Mouse (Mus musculus): ENCODE data around the gene Actb. TPM values are rescaled to one million over a fixed set of nuclear protein-coding genes. Genes with fewer than 3 reads are reported as not detected.
A peak's percentile ranks its signal among the peaks of the same experiment; 100 is the strongest.

Gene Actb
- polyA plus RNA-seq, 1 experiment from 2014 or later: 22,808 TPM

- no peaks in the 10 kb centered on the region for H3K9me3 ChIP-seq (ENCODE audit: control insufficient read depth)
- H3K4me1 ChIP-seq (replicated peaks; ENCODE audit: control insufficient read depth, insufficient read depth, low read length): peaks cover 20% of the 10 kb centered on the region
- H3K4me2 ChIP-seq (replicated peaks; ENCODE audit: low read depth): no peak overlapping the region
- H3K27ac ChIP-seq (ENCODE audit: low read depth, low read length): peak overlapping the region; percentile 94
- 0 out of 2 replicates have a peak, but pooled peaks have one; percentile 13 for TF ChIP-seq CTCF (IDR thresholded peaks at IDR 0.05; ENCODE audit: low read depth)
- H3K27me3 ChIP-seq (replicated peaks; ENCODE audit: control insufficient read depth, insufficient read depth, low read length): no peaks in the 10 kb centered on the region
- H3K9ac ChIP-seq (ENCODE audit: low read depth, low read length): no peak overlapping the region
- peak; percentile 77 for ATAC-seq
- 46% methylated on average over 12 of the region's 12 CpGs for WGBS
- H3K36me3 ChIP-seq (ENCODE audit: control insufficient read depth, insufficient read depth): no peaks in the 10 kb centered on the region
- no peak overlapping the region for H3K4me3 ChIP-seq (ENCODE audit: low read depth, low read length)
Observed at GRCm38 (mm10) chr5:142924336-142924959, 17.9 kb upstream of the Actb start.

GRCm38 (mm10) chr5:142923781-142924180 lies 17.2 kb upstream of the Actb start:
- TF ChIP-seq CTCF (IDR thresholded peaks at IDR 0.05; ENCODE audit: low read depth): no peak
- no peak overlapping the region for H3K4me3 ChIP-seq (ENCODE audit: low read depth, low read length)
- H3K9ac ChIP-seq (ENCODE audit: low read depth, low read length): no peak overlapping the region
- no peak overlapping the region for H3K4me2 ChIP-seq (replicated peaks; ENCODE audit: low read depth)
- no peak for ATAC-seq
- WGBS: 46% methylated on average over 3 of the region's 3 CpGs
- H3K27me3 ChIP-seq (replicated peaks; ENCODE audit: control insufficient read depth, insufficient read depth, low read length): no peaks in the 10 kb centered on the region
- no peaks in the 10 kb centered on the region for H3K9me3 ChIP-seq (ENCODE audit: control insufficient read depth)
- peak overlapping the region; percentile 94 for H3K27ac ChIP-seq (ENCODE audit: low read depth, low read length)
- H3K4me1 ChIP-seq (replicated peaks; ENCODE audit: control insufficient read depth, insufficient read depth, low read length): peaks cover 18% of the 10 kb centered on the region
- H3K36me3 ChIP-seq (ENCODE audit: control insufficient read depth, insufficient read depth): no peaks in the 10 kb centered on the region

DNA sequence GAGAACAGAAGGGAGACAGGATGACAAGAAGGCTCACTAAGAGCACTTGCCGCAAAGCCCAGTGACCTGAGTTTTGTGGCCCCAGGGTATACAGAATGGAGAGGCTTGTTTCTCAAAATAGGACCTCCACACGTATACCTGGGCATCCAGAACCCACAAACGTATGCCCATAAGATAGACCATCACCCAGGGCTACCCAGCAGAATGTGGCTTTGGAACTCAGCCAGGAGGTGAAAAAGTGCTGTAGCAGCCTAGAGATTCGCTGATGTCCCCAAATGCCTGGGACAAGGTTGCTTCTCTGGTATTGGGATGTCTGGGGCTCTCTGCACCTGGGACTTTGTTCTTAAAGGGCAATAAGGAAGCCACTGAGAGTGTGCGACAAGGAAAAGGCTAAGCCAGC lies 15.7 kb upstream of the Actb start:
- H3K36me3 ChIP-seq (ENCODE audit: control insufficient read depth, insufficient read depth): no peaks in the 10 kb centered on the region
- 38% methylated on average over 5 of the region's 5 CpGs for WGBS
- no peak overlapping the region for H3K9ac ChIP-seq (ENCODE audit: low read depth, low read length)
- TF ChIP-seq CTCF (IDR thresholded peaks at IDR 0.05; ENCODE audit: low read depth): no peak
- H3K4me3 ChIP-seq (ENCODE audit: low read depth, low read length): no peak overlapping the region
- no peaks in the 10 kb centered on the region for H3K27me3 ChIP-seq (replicated peaks; ENCODE audit: control insufficient read depth, insufficient read depth, low read length)
- H3K9me3 ChIP-seq (ENCODE audit: control insufficient read depth): no peaks in the 10 kb centered on the region
- H3K27ac ChIP-seq (ENCODE audit: low read depth, low read length): peak overlapping the region; percentile 94
- H3K4me1 ChIP-seq (replicated peaks; ENCODE audit: control insufficient read depth, insufficient read depth, low read length): peaks cover 16% of the 10 kb centered on the region; the same call in 1 of the 2 replicates
- peak overlapping the region; percentile 31 for H3K4me2 ChIP-seq (replicated peaks; ENCODE audit: low read depth)
- peak; percentile 8; the same call in 1 of the 2 replicates for ATAC-seq

GRCm38 (mm10) chr5:142921074-142921459 lies 14.5 kb upstream of the Actb start:
- peak overlapping the region; percentile 94 for H3K27ac ChIP-seq (ENCODE audit: low read depth, low read length)
- ATAC-seq: peak; percentile 46
- peaks cover 10% of the 10 kb centered on the region; the same call in 1 of the 2 replicates for H3K4me1 ChIP-seq (replicated peaks; ENCODE audit: control insufficient read depth, insufficient read depth, low read length)
- H3K9me3 ChIP-seq (ENCODE audit: control insufficient read depth): no peaks in the 10 kb centered on the region
- whole genome bisulfite sequencing: 23% methylated on average over 6 of the region's 6 CpGs
- H3K27me3 ChIP-seq (replicated peaks; ENCODE audit: control insufficient read depth, insufficient read depth, low read length): no peaks in the 10 kb centered on the region
- TF ChIP-seq CTCF (IDR thresholded peaks at IDR 0.05; ENCODE audit: low read depth): no peak
- H3K36me3 ChIP-seq (ENCODE audit: control insufficient read depth, insufficient read depth): no peaks in the 10 kb centered on the region
- H3K4me3 ChIP-seq (ENCODE audit: low read depth, low read length): no peak overlapping the region
- no peak overlapping the region for H3K9ac ChIP-seq (ENCODE audit: low read depth, low read length)
- H3K4me2 ChIP-seq (replicated peaks; ENCODE audit: low read depth): peak overlapping the region; percentile 32

- Histone ChIP-seq H3K9ac (ENCODE audit: low read depth, low read length) (no peak overlapping the region), H3K4me1 (replicated peaks; ENCODE audit: control insufficient read depth, insufficient read depth, low read length) (peaks cover 10% of the 10 kb centered on the region; the same call in 1 of the 2 replicates), H3K27ac (ENCODE audit: low read depth, low read length) (peak overlapping the region; percentile 94), H3K4me3 (ENCODE audit: low read depth, low read length) (no peak overlapping the region), H3K27me3 (replicated peaks; ENCODE audit: control insufficient read depth, insufficient read depth, low read length) (no peaks in the 10 kb centered on the region), H3K9me3 (ENCODE audit: control insufficient read depth) (no peaks in the 10 kb centered on the region), H3K4me2 (replicated peaks; ENCODE audit: low read depth) (peak overlapping the region; percentile 32), H3K36me3 (ENCODE audit: control insufficient read depth, insufficient read depth) (no peaks in the 10 kb centered on the region)
- WGBS: 17% methylated on average over 8 of the region's 8 CpGs
- peak; percentile 92 for ATAC-seq
- TF ChIP-seq CTCF (IDR thresholded peaks at IDR 0.05; ENCODE audit: low read depth): peak; percentile 54
Observed at GRCm38 (mm10) chr5:142920311-142921073, 13.9 kb upstream of the Actb start.

DNA sequence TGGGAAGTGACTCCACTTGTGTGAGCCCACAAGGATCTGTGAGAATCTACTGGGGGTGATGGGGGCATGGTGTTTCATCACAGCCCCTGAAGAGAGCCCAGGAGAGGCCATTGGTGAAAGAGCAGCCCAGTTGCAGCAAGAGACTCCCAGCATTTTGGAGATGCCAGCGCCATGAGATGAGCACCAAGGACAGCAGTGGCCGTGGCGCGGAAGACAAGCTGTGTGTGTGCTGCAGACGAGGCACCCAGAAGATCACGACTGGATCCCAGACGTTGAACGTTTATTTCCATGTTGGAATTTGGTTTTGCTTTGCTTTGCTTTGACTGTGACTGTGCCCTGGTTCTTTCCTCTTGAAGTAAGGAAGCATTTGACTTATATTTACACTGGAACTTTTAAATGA lies 10.8 kb upstream of the Actb start:
- H3K9me3 ChIP-seq (ENCODE audit: control insufficient read depth): no peaks in the 10 kb centered on the region
- H3K9ac ChIP-seq (ENCODE audit: low read depth, low read length): no peak overlapping the region
- TF ChIP-seq CTCF (IDR thresholded peaks at IDR 0.05; ENCODE audit: low read depth): no peak
- ATAC-seq: no peak
- peaks cover 10% of the 10 kb centered on the region; the same call in 1 of the 2 replicates for H3K4me1 ChIP-seq (replicated peaks; ENCODE audit: control insufficient read depth, insufficient read depth, low read length)
- no peak overlapping the region for H3K4me2 ChIP-seq (replicated peaks; ENCODE audit: low read depth)
- WGBS: 90% methylated on average over 8 of the region's 8 CpGs
- H3K36me3 ChIP-seq (ENCODE audit: control insufficient read depth, insufficient read depth): no peaks in the 10 kb centered on the region
- no peak overlapping the region for H3K27ac ChIP-seq (ENCODE audit: low read depth, low read length)
- no peaks in the 10 kb centered on the region for H3K27me3 ChIP-seq (replicated peaks; ENCODE audit: control insufficient read depth, insufficient read depth, low read length)
- H3K4me3 ChIP-seq (ENCODE audit: low read depth, low read length): no peak overlapping the region

All from intestine, postnatal 0 days (tissue).